Mouse (Mus musculus) forebrain, embryonic 11.5 days (tissue): ENCODE results near the gene Prickle3. TPM values are rescaled to one million over a fixed set of nuclear protein-coding genes. Genes with fewer than 3 reads are reported as not detected.
A peak's percentile ranks its signal among the peaks of the same experiment; 100 is the strongest.

Experiments
- ATAC-seq: fragments of 200-750 bp; cut with Nextera tagmentation; replicated peaks from 2 replicates; pipeline ENCODE4 v1.8.0; 2017; ENCODE audit warnings: moderate TSS enrichment; ENCODE audit not compliant: low FRiP score
- DNase-seq: peaks from one replicate; pipeline ENCODE4 v3.0.0-alpha.2; 2017; ENCODE audit warnings: low spot score
- H3K27ac ChIP-seq: fragments of 300-500 bp; sonication (generic); 2 replicates; pipeline ENCODE4 v1.5.1; 2014; ENCODE audit warnings: low read depth, low read length
- H3K27me3 ChIP-seq: fragments of 300-500 bp; sonication (generic); 2 replicates; pipeline ENCODE4 v1.6.1; 2014; ENCODE audit warnings: mild to moderate bottlenecking, low read length, mixed read lengths; ENCODE audit not compliant: control insufficient read depth, insufficient read depth
- H3K36me3 ChIP-seq: fragments of 300-500 bp; sonication (generic); 2 replicates; pipeline ENCODE4 v1.6.1; 2014; ENCODE audit warnings: mild to moderate bottlenecking, low read length, moderate library complexity, mixed read lengths; ENCODE audit not compliant: control insufficient read depth, insufficient read depth
- H3K4me1 ChIP-seq: fragments of 300-500 bp; sonication (generic); replicated peaks from 2 replicates; pipeline ENCODE4 v1.6.1; 2014; ENCODE audit warnings: low read length, mixed read lengths; ENCODE audit not compliant: control insufficient read depth, insufficient read depth
- H3K4me2 ChIP-seq: fragments of 300-500 bp; sonication (generic); 2 replicates; pipeline ENCODE4 v1.6.1; 2014; ENCODE audit warnings: low read depth, mild to moderate bottlenecking, low read length, moderate library complexity, mixed read lengths; ENCODE audit not compliant: severe bottlenecking
- H3K4me3 ChIP-seq: fragments of 300-500 bp; sonication (generic); 2 replicates; pipeline ENCODE4 v1.5.1; 2014; ENCODE audit warnings: low read depth, low read length
- H3K9ac ChIP-seq: fragments of 300-500 bp; sonication (generic); 2 replicates; pipeline ENCODE4 v1.6.1; 2014; ENCODE audit warnings: low read length
- H3K9me3 ChIP-seq: fragments of 300-500 bp; sonication (generic); 2 replicates; pipeline ENCODE4 v1.6.1; 2016; ENCODE audit warnings: low read length, mixed read lengths; ENCODE audit not compliant: control insufficient read depth
- WGBS: fragments of 180-500 bp; shearing (Covaris S2); extraction: QIAGEN DNeasy Blood & Tissue Kit; methylation state at CpG from one replicate; pipeline ENCODE4 v1.1.7; 2014; 5-methylcytosine and 5-hydroxymethylcytosine counted together
- polyA plus RNA-seq: library from polyadenylated mRNA; unstranded; fragments of >200 nt; fragmentation: Nextera tagmentation; extraction: Ambion mirVana; gene quantifications from 2 replicates; pipeline ENCODE4 v1.2.1, GENCODE M21; 2014

Prickle3 gene
- polyA plus RNA-seq, 1 experiment from 2014 or later, result 2.9 TPM

- DNase-seq (peak; percentile 93), ATAC-seq (peak; percentile 98)
- no peak overlapping the region for H3K27ac ChIP-seq
- H3K4me2 ChIP-seq, result peak overlapping the region; percentile 48; the same call in 1 of the 2 replicates
- WGBS, result 29% methylated on average over 27 of the region's 27 CpGs
- H3K27me3 ChIP-seq, result no peaks in the 10 kb centered on the region
- H3K9ac ChIP-seq, result peak overlapping the region; percentile 27; the same call in 1 of the 2 replicates
- no peaks in the 10 kb centered on the region for H3K4me1 ChIP-seq
- no peaks in the 10 kb centered on the region for H3K9me3 ChIP-seq
- no peak overlapping the region for H3K4me3 ChIP-seq
- H3K36me3 ChIP-seq, result no peaks in the 10 kb centered on the region
Measured at GRCm38 (mm10) chrX:7679405-7680056, 22.5 kb downstream of the Prickle3 start.

- no peak; the same call in 1 of the 2 replicates for ATAC-seq
Measured at GRCm38 (mm10) chrX:7680057-7680412, 23.0 kb downstream of the Prickle3 start.

GRCm38 (mm10) chrX:7680864-7681263 lies 23.8 kb downstream of the Prickle3 start, which contains the start of gene Magix:
Magix (minus strand) TSS chrX:7681251.
- peak within 1 kb of the TSS; percentile 27; the same call in 1 of the 2 replicates for H3K9ac ChIP-seq
- H3K9me3 ChIP-seq, result no peaks in the 10 kb centered on the region
- H3K27ac ChIP-seq, result no peak within 1 kb of the TSS
- peak within 1 kb of the TSS; percentile 48; the same call in 1 of the 2 replicates for H3K4me2 ChIP-seq
- no peak within 1 kb of the TSS for H3K4me3 ChIP-seq
- DNase-seq, result no peak
- no peaks in the 10 kb centered on the region for H3K4me1 ChIP-seq
- no peak for ATAC-seq
- no peaks in the 10 kb centered on the region for H3K27me3 ChIP-seq
- no peaks in the 10 kb centered on the region for H3K36me3 ChIP-seq
- 64% methylated on average over 14 of the region's 14 CpGs for WGBS

More at GRCm38 (mm10) chrX:7680057-7680412, 23.0 kb downstream of the Prickle3 start:
- Histone ChIP-seq H3K4me3 (no peak overlapping the region), H3K27ac (no peak overlapping the region), H3K4me1 (no peaks in the 10 kb centered on the region), H3K4me2 (peak overlapping the region; percentile 48; the same call in 1 of the 2 replicates), H3K27me3 (no peaks in the 10 kb centered on the region), H3K9ac (peak overlapping the region; percentile 27; the same call in 1 of the 2 replicates), H3K36me3 (no peaks in the 10 kb centered on the region), H3K9me3 (no peaks in the 10 kb centered on the region)
- WGBS, result 24% methylated on average over 12 of the region's 12 CpGs
- DNase-seq, result no peak

GRCm38 (mm10) chrX:7688321-7688720 lies 31.3 kb downstream of the Prickle3 start:
- Histone ChIP-seq H3K4me3 (no peak overlapping the region), H3K27ac (no peak overlapping the region), H3K36me3 (no peaks in the 10 kb centered on the region), H3K9ac (no peak overlapping the region), H3K27me3 (no peaks in the 10 kb centered on the region), H3K4me1 (no peaks in the 10 kb centered on the region), H3K9me3 (no peaks in the 10 kb centered on the region), H3K4me2 (no peak overlapping the region)
- ATAC-seq (no peak), DNase-seq (no peak)
- WGBS, result 93% methylated on average over 2 of the region's 2 CpGs

GRCm38 (mm10) chrX:7690486-7690885 lies 33.4 kb downstream of the Prickle3 start:
- ATAC-seq (no peak), DNase-seq (no peak)
- no peak overlapping the region for H3K9ac ChIP-seq
- H3K27me3 ChIP-seq, result no peaks in the 10 kb centered on the region
- H3K4me2 ChIP-seq, result no peak overlapping the region
- no peak overlapping the region for H3K4me3 ChIP-seq
- 67% methylated on average over 3 of the region's 3 CpGs for WGBS
- H3K36me3 ChIP-seq, result no peaks in the 10 kb centered on the region
- no peaks in the 10 kb centered on the region for H3K4me1 ChIP-seq
- no peak overlapping the region for H3K27ac ChIP-seq
- H3K9me3 ChIP-seq, result no peaks in the 10 kb centered on the region

- Histone ChIP-seq H3K9me3 (no peaks in the 10 kb centered on the region), H3K9ac (no peak overlapping the region), H3K36me3 (no peaks in the 10 kb centered on the region), H3K4me3 (no peak overlapping the region), H3K27ac (no peak overlapping the region), H3K27me3 (no peaks in the 10 kb centered on the region), H3K4me1 (no peaks in the 10 kb centered on the region; the same call in 1 of the 2 replicates), H3K4me2 (no peak overlapping the region)
- no peak for DNase-seq
- no peak for ATAC-seq
- WGBS, result 36% methylated on average over 4 of the region's 4 CpGs
Measured at GRCm38 (mm10) chrX:7692862-7693261, 35.8 kb downstream of the Prickle3 start.

- Histone ChIP-seq H3K27ac (no peak overlapping the region), H3K4me2 (peak overlapping the region; percentile 21; the same call in 1 of the 2 replicates), H3K4me1 (no peaks in the 10 kb centered on the region; the same call in 1 of the 2 replicates), H3K9me3 (no peaks in the 10 kb centered on the region), H3K9ac (no peak overlapping the region), H3K27me3 (no peaks in the 10 kb centered on the region), H3K4me3 (no peak overlapping the region), H3K36me3 (no peaks in the 10 kb centered on the region)
- WGBS, result 49% methylated on average over 6 of the region's 6 CpGs
- ATAC-seq (peak; percentile 34), DNase-seq (no peak)
Measured at GRCm38 (mm10) chrX:7696520-7696919, 39.5 kb downstream of the Prickle3 start.

- Histone ChIP-seq H3K9ac (peak within 1 kb of the TSS; percentile 50), H3K27ac (no peak within 1 kb of the TSS), H3K9me3 (no peaks in the 10 kb centered on the region), H3K36me3 (no peaks in the 10 kb centered on the region), H3K4me2 (peak within 1 kb of the TSS; percentile 58), H3K4me3 (peak within 1 kb of the TSS; percentile 49), H3K4me1 (no peaks in the 10 kb centered on the region; the same call in 1 of the 2 replicates), H3K27me3 (no peaks in the 10 kb centered on the region)
- ATAC-seq (peak; percentile 94), DNase-seq (peak; percentile 84)
- 12% methylated on average over 33 of the region's 33 CpGs for WGBS
Measured at GRCm38 (mm10) chrX:7696954-7697381, 39.9 kb downstream of the Prickle3 start, which contains the start of gene Gpkow. Gpkow (plus strand) TSS chrX:7697131.
